Mouse (Mus musculus) inflammation-experienced regulatory T-cells, adult 6 months (primary cell): ENCODE data around the gene Slc39a5. TPM values are rescaled to one million over a fixed set of nuclear protein-coding genes. Genes with fewer than 3 reads are reported as not detected.

Experiments used
- ATAC-seq: one replicate; pipeline ENCODE4 v1.8.0; 2017
- polyA plus RNA-seq, 3 experiments: library from polyadenylated mRNA; unstranded; fragments of 100-300 nt; shearing (Covaris generic); gene quantifications; one replicate each; pipeline ENCODE4 v1.2.1; 2017

Gene Slc39a5
- polyA plus RNA-seq, 3 experiments from 2014 or later, result not detected

GRCm38 (mm10) chr10:128374393-128374792 lies 26.6 kb downstream of the Slc39a5 start:
- no peak for ATAC-seq

- no peak for ATAC-seq
Observed at GRCm38 (mm10) chr10:128372989-128373748, 27.9 kb downstream of the Slc39a5 start.

- no peak for ATAC-seq
Observed at GRCm38 (mm10) chr10:128372142-128372541, 28.9 kb downstream of the Slc39a5 start.

- ATAC-seq, result no peak
Observed at GRCm38 (mm10) chr10:128370601-128371000, 30.4 kb downstream of the Slc39a5 start.

- ATAC-seq, result no peak
Observed at GRCm38 (mm10) chr10:128370021-128370420, 31.0 kb downstream of the Slc39a5 start.

GRCm38 (mm10) chr10:128369599-128369998 lies 31.4 kb downstream of the Slc39a5 start:
- no peak for ATAC-seq

GRCm38 (mm10) chr10:128369218-128369543 lies 31.8 kb downstream of the Slc39a5 start:
- no peak for ATAC-seq

GRCm38 (mm10) chr10:128368402-128369217 lies 32.4 kb downstream of the Slc39a5 start, which contains the start of gene Coq10a:
Gene Coq10a, minus strand, starts transcription at chr10:128368997.
- peak; percentile 87 for ATAC-seq

GRCm38 (mm10) chr10:128367899-128368401 lies 33.1 kb downstream of the Slc39a5 start:
- ATAC-seq, result no peak

- ATAC-seq, result no peak
Observed at GRCm38 (mm10) chr10:128362568-128362967, 38.5 kb downstream of the Slc39a5 start.

- no peak for ATAC-seq
Observed at GRCm38 (mm10) chr10:128361836-128362235, 39.2 kb downstream of the Slc39a5 start.

- ATAC-seq, result no peak
Observed at GRCm38 (mm10) chr10:128359226-128359625, 41.8 kb downstream of the Slc39a5 start.

GRCm38 (mm10) chr10:128358796-128359195 lies 42.2 kb downstream of the Slc39a5 start:
- ATAC-seq, result no peak

GRCm38 (mm10) chr10:128347541-128347940 lies 53.5 kb downstream of the Slc39a5 start:
- ATAC-seq, result no peak

Other genes with a start within 250 kb of the Slc39a5 start
- gene Rbms2, start 220.9 kb downstream of the Slc39a5 start, polyA plus RNA-seq, result 10 to 100 TPM; 24.7 to 29.4 (median 27.8) TPM
- under 1 TPM in 2 of 3 experiments, not detected in 1; 0.28 to 0.58 TPM for gene Gls2, start 206.8 kb downstream of the Slc39a5 start, polyA plus RNA-seq
- gene Spryd4, start 189.4 kb downstream of the Slc39a5 start, polyA plus RNA-seq, result 10 to 100 TPM in 2 of 3 experiments, 1 to 10 TPM in 1; 7.1 to 13.6 (median 13.5) TPM
- gene Mip, start 175.4 kb downstream of the Slc39a5 start, polyA plus RNA-seq, result not detected
- 10 to 100 TPM; 23.2 to 45.9 (median 27.2) TPM for gene Timeless, start 169.2 kb downstream of the Slc39a5 start, polyA plus RNA-seq
- under 1 TPM in 1 of 3 experiments, not detected in 2; 0.34 TPM for gene Apon, start 147.1 kb downstream of the Slc39a5 start, polyA plus RNA-seq
- gene Apof, start 132.6 kb downstream of the Slc39a5 start, polyA plus RNA-seq, result not detected
- 10 to 100 TPM; 46.5 to 69.6 (median 52.5) TPM for gene Stat2, start 130.7 kb downstream of the Slc39a5 start, polyA plus RNA-seq
- gene Il23a, start 102.5 kb downstream of the Slc39a5 start, polyA plus RNA-seq, result not detected
- 10 to 100 TPM; 17.4 to 36.9 (median 27.5) TPM for gene Pan2, start 97.9 kb downstream of the Slc39a5 start, polyA plus RNA-seq
- 100 to 1,000 TPM; 101 to 106 (median 102) TPM for gene Cnpy2, start 78.8 kb downstream of the Slc39a5 start, polyA plus RNA-seq
- 100 to 1,000 TPM; 138 to 155 (median 155) TPM for gene Cs, start 63.5 kb downstream of the Slc39a5 start, polyA plus RNA-seq
- 10 to 100 TPM; 12.8 to 19.9 (median 17.3) TPM for gene Coq10a, start 32.2 kb downstream of the Slc39a5 start, polyA plus RNA-seq
- gene Ankrd52, start 24.1 kb downstream of the Slc39a5 start, polyA plus RNA-seq, result 1 to 10 TPM; 1.7 to 6.7 (median 3.6) TPM
- 10 to 100 TPM; 68.8 to 87.0 (median 73.8) TPM for gene Nabp2, start 10.3 kb upstream of the Slc39a5 start, polyA plus RNA-seq
- 10 to 100 TPM; 25.2 to 42.2 (median 37.9) TPM for gene Rnf41, start 10.4 kb upstream of the Slc39a5 start, polyA plus RNA-seq
- gene Smarcc2, start 58.0 kb upstream of the Slc39a5 start, polyA plus RNA-seq, result 10 to 100 TPM; 53.1 to 64.4 (median 57.2) TPM
- gene Myl6, start 92.9 kb upstream of the Slc39a5 start, polyA plus RNA-seq, result 1,000 to 10,000 TPM in 1 of 3 experiments, 100 to 1,000 TPM in 2; 949 to 1,454 (median 955) TPM
- 1 to 10 TPM; 2.7 to 4.6 (median 4.5) TPM for gene Myl6b, start 97.5 kb upstream of the Slc39a5 start, polyA plus RNA-seq
- gene Esyt1, start 124.6 kb upstream of the Slc39a5 start, polyA plus RNA-seq, result 10 to 100 TPM; 68.4 to 89.7 (median 70.4) TPM
- gene Zc3h10, start 146.5 kb upstream of the Slc39a5 start, polyA plus RNA-seq, result 1 to 10 TPM; 5.6 to 9.2 (median 6.0) TPM
- gene Rpl41, start 148.1 kb upstream of the Slc39a5 start, polyA plus RNA-seq, result 1,000 to 10,000 TPM; 5,582 to 7,160 (median 6,033) TPM
- 100 to 1,000 TPM; 110 to 145 (median 137) TPM for gene Pa2g4, start 164.8 kb upstream of the Slc39a5 start, polyA plus RNA-seq
- 1 to 10 TPM; 2.6 to 9.3 (median 3.9) TPM for gene Erbb3, start 188.4 kb upstream of the Slc39a5 start, polyA plus RNA-seq
- gene Rps26, start 225.5 kb upstream of the Slc39a5 start, polyA plus RNA-seq, result 1,000 to 10,000 TPM; 1,205 to 1,760 (median 1,564) TPM
- 100 to 1,000 TPM in 2 of 3 experiments, 10 to 100 TPM in 1; 76.5 to 154 (median 110) TPM for gene Ikzf4, start 244.8 kb upstream of the Slc39a5 start, polyA plus RNA-seq